Mouse (Mus musculus) intestine, embryonic 15.5 days (tissue): ENCODE results near the gene Osbpl8. TPM values are rescaled to one million over a fixed set of nuclear protein-coding genes. Genes with fewer than 3 reads are reported as not detected.

ENCODE experiments used
- ATAC-seq: fragments of 200-750 bp; cut with Nextera tagmentation; 2 replicates; pipeline ENCODE4 v1.8.0; 2017; ENCODE audit warnings: moderate TSS enrichment, moderate library complexity
- H3K27ac ChIP-seq: fragments of 300-500 bp; sonication (generic); 2 replicates; pipeline ENCODE4 v1.5.1; 2015; ENCODE audit warnings: mild to moderate bottlenecking, inconsistent platforms
- H3K27me3 ChIP-seq: fragments of 300-500 bp; sonication (generic); replicated peaks from 2 replicates; pipeline ENCODE4 v1.6.1; 2015; ENCODE audit warnings: inconsistent platforms
- H3K36me3 ChIP-seq: fragments of 300-500 bp; sonication (generic); 2 replicates; pipeline ENCODE4 v1.6.1; 2015; ENCODE audit warnings: inconsistent platforms
- H3K4me1 ChIP-seq: fragments of 300-500 bp; sonication (generic); replicated peaks from 2 replicates; pipeline ENCODE4 v1.6.1; 2015; ENCODE audit warnings: inconsistent platforms
- H3K4me2 ChIP-seq: fragments of 300-500 bp; sonication (generic); replicated peaks from 2 replicates; pipeline ENCODE4 v1.6.1; 2015; ENCODE audit warnings: mild to moderate bottlenecking, inconsistent platforms
- H3K4me3 ChIP-seq: fragments of 300-500 bp; sonication (generic); replicated peaks from 2 replicates; pipeline ENCODE4 v1.5.1; 2015; ENCODE audit warnings: inconsistent platforms
- H3K9ac ChIP-seq: fragments of 300-500 bp; sonication (generic); 2 replicates; pipeline ENCODE4 v1.6.1; 2015; ENCODE audit warnings: inconsistent platforms
- H3K9me3 ChIP-seq: fragments of 300-500 bp; sonication (generic); 2 replicates; pipeline ENCODE4 v1.6.1; 2016; ENCODE audit warnings: inconsistent platforms
- WGBS: fragments of 180-500 bp; shearing (Covaris S2); methylation state at CpG from one replicate; pipeline ENCODE4 v1.1.7; 2015; 5-methylcytosine and 5-hydroxymethylcytosine counted together
- polyA plus RNA-seq: library from polyadenylated mRNA; unstranded; fragments of >200 nt; fragmentation: Nextera tagmentation; extraction: Ambion mirVana; gene quantifications from 2 replicates; pipeline ENCODE4 v1.2.1, GENCODE M21; 2015

Gene Osbpl8
- polyA plus RNA-seq, 1 experiment from 2014 or later: 5.4 TPM

GRCm38 (mm10) chr10:111343555-111343954, 179.0 kb downstream of the Osbpl8 start:
- no peak for ATAC-seq
- WGBS: 75% methylated on average over 5 of the region's 5 CpGs

More at GRCm38 (mm10) chr10:111343555-111343954, 179.0 kb downstream of the Osbpl8 start:
- Histone ChIP-seq H3K9ac (no peak overlapping the region), H3K4me2 (no peak overlapping the region), H3K27me3 (no peaks in the 10 kb centered on the region), H3K4me1 (no peaks in the 10 kb centered on the region), H3K4me3 (no peak overlapping the region), H3K27ac (no peak overlapping the region), H3K36me3 (no peaks in the 10 kb centered on the region), H3K9me3 (no peaks in the 10 kb centered on the region)

Other genes with a start within 250 kb of the Osbpl8 start
- gene Csrp2, start 245.0 kb upstream of the Osbpl8 start, polyA plus RNA-seq: 273 and 278 TPM in 2 replicates
- gene Zdhhc17, start 154.6 kb upstream of the Osbpl8 start, polyA plus RNA-seq: 16.7 and 19.3 TPM in 2 replicates
- 4.2 and 5.4 TPM in 2 replicates for gene Bbs10, start 133.9 kb downstream of the Osbpl8 start, polyA plus RNA-seq